Mouse (Mus musculus): ENCODE data around the gene Serpinh1. TPM values are rescaled to one million over a fixed set of nuclear protein-coding genes. Genes with fewer than 3 reads are reported as not detected.
"Not testable (repeated sequence)": the region's sequence is repeated elsewhere in the genome, so short reads cannot be mapped to it uniquely, and the experiment has no call there.

Gene Serpinh1
- total RNA-seq, 4 experiments from 2014 or later: 14.7 to 18.3 (median 16.6) TPM

GRCm38 (mm10) chr7:99375455-99375854 is 22.4 kb upstream of the Serpinh1 start:
- DNase-seq (ENCODE audit: low spot score in 2 of 2): peak in 1 of 2 experiments; percentile 75

- DNase-seq (ENCODE audit: low spot score in 2 of 2): not testable (repeated sequence)
Measured at GRCm38 (mm10) chr7:99374325-99374724, 21.3 kb upstream of the Serpinh1 start.

GRCm38 (mm10) chr7:99366716-99367115 is 13.7 kb upstream of the Serpinh1 start:
- DNase-seq (ENCODE audit: low spot score in 2 of 2): no peak

GRCm38 (mm10) chr7:99365069-99365468 is 12.0 kb upstream of the Serpinh1 start:
- DNase-seq (ENCODE audit: low spot score in 2 of 2): peak in 1 of 2 experiments; percentile 57

- no peak for DNase-seq (ENCODE audit: low spot score in 2 of 2)
Measured at GRCm38 (mm10) chr7:99362137-99362536, 9.1 kb upstream of the Serpinh1 start.

- DNase-seq (ENCODE audit: low spot score in 2 of 2): no peak
Measured at GRCm38 (mm10) chr7:99360803-99361414, 7.9 kb upstream of the Serpinh1 start.

GRCm38 (mm10) chr7:99360021-99360802 is 7.2 kb upstream of the Serpinh1 start:
- DNase-seq (ENCODE audit: low spot score in 2 of 2): peak; percentile 32 to 87

- no peak for DNase-seq (ENCODE audit: low spot score in 2 of 2)
Measured at GRCm38 (mm10) chr7:99358371-99358770, 5.3 kb upstream of the Serpinh1 start.

- DNase-seq (ENCODE audit: low spot score in 2 of 2): no peak
Measured at GRCm38 (mm10) chr7:99357201-99357600, 4.2 kb upstream of the Serpinh1 start.

GRCm38 (mm10) chr7:99356244-99356930 is 3.3 kb upstream of the Serpinh1 start:
- DNase-seq (ENCODE audit: low spot score in 2 of 2): no peak

GRCm38 (mm10) chr7:99355731-99356131 is 2.7 kb upstream of the Serpinh1 start:
- DNase-seq (ENCODE audit: low spot score in 2 of 2): peak; percentile 38 to 69

GRCm38 (mm10) chr7:99351802-99352517 is 1.1 kb downstream of the Serpinh1 start:
- DNase-seq (ENCODE audit: low spot score in 2 of 2): no peak

GRCm38 (mm10) chr7:99351104-99351801 is 1.8 kb downstream of the Serpinh1 start:
- DNase-seq (ENCODE audit: low spot score in 2 of 2): no peak

- DNase-seq (ENCODE audit: low spot score in 2 of 2): no peak
Measured at GRCm38 (mm10) chr7:99349782-99350720, 3.0 kb downstream of the Serpinh1 start.

GRCm38 (mm10) chr7:99348883-99349282 is 4.2 kb downstream of the Serpinh1 start:
- DNase-seq (ENCODE audit: low spot score in 2 of 2): no peak

GRCm38 (mm10) chr7:99347268-99347667 is 5.8 kb downstream of the Serpinh1 start:
- no peak for DNase-seq (ENCODE audit: low spot score in 2 of 2)

GRCm38 (mm10) chr7:99343577-99343976 is 9.5 kb downstream of the Serpinh1 start:
- no peak for DNase-seq (ENCODE audit: low spot score in 2 of 2)

- no peak for DNase-seq (ENCODE audit: low spot score in 2 of 2)
Measured at GRCm38 (mm10) chr7:99340736-99341135, 12.3 kb downstream of the Serpinh1 start.

GRCm38 (mm10) chr7:99332774-99333480 is 20.1 kb downstream of the Serpinh1 start:
- peak; percentile 40 to 61 for DNase-seq (ENCODE audit: low spot score in 2 of 2)

All from left cerebral cortex, adult 8-10 months (tissue).